Mouse (Mus musculus): ENCODE data around the gene Myh9.

Gene Myh9

DNA sequence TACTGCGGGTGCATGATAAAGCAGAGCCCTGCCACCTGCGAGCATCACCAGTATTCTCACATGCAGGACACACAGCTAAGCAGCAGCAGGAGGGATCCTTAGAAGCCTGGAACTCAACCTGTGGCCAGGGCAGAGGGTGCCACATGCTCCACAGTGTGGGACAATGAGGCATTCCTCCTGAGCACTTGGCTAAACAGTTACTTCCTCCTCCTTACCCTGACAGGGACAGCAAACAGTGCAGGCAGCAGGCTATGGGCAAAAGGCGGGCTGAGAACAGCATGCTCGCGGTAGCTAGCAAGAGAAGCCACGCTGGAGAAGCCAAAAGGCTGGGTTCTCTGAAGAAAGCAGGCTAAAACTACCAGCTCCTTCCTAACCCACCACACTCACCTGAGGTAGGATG lies 14.2 kb downstream of the Myh9 start:
- peak; percentile 72 for DNase-seq

DNA sequence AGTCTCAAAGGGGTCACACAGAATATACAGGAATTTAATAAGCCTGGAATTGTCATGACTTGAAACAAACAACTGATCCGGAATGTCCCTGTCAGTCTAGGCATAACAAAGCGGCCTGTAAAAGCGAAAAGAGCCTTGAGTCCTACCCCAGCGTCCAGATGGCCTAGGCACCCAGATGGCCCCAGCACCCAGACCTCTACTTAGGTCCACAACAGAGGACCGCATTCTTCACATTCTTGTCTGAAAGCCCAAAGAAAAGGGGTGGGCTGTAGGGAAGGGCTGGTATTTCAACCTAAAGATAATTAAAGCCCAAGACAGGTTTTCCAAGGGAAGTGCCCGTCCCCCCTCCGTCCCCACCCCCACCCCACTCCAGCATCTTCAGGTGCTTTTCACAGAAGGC lies 14.6 kb downstream of the Myh9 start:
- DNase-seq = no peak

DNA sequence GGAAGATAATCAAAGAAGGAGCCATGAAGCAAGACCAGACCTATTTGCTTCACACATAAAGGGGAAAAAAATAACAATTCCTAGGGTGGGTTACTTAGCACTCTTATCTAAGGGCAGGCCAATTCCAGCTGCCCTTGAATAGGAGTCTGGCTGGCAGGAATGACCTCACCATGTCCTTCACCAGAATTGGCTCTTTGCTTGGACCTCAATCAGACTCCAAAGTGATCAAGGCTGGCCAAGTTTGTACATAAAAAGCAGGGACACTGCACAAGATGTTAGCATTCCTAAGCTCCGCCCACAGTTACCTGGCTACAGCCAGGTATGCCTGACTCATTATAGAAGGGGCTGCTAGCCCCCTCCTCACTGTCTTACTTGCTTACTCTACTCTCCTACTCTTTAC lies 16.6 kb downstream of the Myh9 start:
- DNase-seq = no peak

DNA sequence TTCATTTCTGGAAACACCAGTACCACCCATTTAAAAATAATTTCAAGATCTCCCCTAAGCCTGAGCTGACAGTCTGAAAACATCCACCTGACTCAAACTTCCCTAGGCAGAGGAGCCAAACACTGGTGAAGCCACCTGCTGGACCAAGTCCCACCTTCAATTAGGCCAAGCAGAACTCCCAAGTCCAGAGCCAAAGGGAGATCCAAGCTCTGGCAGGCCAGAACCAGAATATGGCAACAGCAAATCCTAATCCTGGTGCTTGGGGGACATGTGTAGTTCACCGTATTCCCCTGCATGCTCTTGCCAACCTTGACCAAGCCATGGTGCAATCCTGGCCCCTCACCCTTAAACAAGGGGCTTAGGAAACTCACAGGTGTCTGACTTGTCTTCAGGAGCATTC lies 17.7 kb downstream of the Myh9 start:
- peak; percentile 75 for DNase-seq

DNA sequence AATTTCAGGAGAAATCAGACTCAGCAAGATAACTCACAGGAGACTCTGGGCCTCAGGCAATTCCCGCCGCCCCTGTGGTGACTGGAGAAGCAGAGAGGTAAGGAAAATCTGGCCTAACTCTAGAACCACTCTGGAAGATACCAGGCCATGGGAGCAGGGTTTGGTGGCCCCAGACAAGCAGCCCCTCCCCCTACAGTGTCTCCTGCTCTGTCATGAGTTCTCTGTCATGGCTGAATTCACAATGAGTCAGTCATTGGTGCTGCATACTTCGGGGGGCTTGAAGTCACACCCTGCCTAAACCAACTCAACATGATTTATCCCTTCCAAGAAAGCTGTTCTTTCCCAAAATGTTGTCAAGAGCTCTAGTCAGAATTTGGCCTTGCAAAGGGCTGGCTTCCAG lies 18.3 kb downstream of the Myh9 start:
- DNase-seq = no peak

DNA sequence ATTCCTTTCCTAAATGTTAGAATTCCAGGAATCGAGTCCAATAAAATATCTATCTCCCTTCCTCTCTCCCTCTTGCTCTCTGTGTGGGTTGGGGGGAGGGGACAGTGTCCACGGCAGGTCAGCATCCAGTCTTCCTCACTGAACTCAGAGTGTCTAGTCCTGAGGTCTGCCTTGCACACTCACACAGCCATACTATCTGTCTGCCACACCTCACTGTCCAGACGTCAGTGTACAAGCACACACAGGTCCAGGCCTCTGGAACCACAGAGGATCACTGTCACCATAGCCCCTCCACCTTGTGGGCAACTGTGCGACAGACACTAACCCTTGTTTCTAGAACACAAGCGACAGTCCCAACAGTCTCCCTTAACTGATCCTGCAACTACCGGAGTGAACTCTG lies 18.8 kb downstream of the Myh9 start:
- no peak for DNase-seq

DNA sequence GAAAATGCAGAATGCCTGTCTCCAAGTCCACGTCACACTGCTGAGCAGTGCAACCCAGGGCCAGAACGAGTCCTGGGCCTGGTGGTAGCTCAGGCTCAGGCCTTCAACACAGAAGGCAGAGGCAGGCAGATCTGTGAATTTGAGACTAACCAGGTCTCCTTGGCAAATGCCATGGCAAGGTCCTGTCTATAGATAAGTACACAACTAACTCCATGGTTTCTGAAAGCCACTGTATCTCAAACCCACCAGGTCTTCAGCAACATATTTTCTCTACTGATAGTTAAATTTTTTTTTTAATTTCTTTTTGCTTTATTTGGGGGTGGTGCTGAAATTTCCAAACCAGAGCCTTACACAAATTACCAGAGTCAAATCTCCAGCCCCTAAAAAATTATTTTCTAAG lies 19.3 kb downstream of the Myh9 start:
- DNase-seq = no peak

DNA sequence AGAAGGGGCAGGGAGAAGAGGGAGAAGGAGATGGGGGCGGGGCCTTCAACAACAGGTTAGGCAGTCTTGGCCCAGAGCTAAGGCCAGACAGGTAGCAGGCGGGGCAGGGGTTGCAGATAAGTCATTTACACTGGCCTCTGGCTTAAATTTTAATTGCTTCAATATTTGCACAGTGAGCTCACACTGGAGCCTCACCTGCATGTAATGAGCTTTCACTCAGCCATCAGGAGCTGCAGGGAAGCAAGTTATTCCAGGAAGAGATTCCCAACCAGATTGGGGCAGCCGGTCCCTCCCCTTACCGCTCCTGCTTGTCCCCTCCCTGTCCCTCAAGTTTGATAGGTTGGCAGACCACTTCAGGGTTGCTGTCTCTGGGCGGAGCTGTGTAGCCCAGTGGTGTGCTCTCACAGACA lies 19.9 kb downstream of the Myh9 start:
- no peak for DNase-seq

DNA sequence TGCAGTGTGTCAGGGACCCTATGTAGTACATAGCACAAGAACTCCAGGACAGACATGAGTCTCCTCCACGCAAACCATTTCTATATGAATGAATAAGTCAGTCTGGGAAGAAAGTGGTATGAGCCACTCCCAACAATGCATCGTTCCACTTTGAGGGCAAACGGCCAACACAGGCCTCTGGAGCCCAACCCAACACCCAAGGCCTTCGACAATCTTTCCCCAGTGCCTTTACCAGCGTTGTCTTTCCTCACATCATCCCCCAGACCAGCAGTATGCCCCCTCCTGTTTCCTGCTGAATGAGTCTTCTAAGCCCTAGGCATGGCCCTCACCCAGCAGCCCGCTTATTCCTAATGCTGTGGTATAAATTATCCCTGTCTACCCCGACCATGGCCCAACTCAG lies 20.6 kb downstream of the Myh9 start:
- DNase-seq = no peak

DNA sequence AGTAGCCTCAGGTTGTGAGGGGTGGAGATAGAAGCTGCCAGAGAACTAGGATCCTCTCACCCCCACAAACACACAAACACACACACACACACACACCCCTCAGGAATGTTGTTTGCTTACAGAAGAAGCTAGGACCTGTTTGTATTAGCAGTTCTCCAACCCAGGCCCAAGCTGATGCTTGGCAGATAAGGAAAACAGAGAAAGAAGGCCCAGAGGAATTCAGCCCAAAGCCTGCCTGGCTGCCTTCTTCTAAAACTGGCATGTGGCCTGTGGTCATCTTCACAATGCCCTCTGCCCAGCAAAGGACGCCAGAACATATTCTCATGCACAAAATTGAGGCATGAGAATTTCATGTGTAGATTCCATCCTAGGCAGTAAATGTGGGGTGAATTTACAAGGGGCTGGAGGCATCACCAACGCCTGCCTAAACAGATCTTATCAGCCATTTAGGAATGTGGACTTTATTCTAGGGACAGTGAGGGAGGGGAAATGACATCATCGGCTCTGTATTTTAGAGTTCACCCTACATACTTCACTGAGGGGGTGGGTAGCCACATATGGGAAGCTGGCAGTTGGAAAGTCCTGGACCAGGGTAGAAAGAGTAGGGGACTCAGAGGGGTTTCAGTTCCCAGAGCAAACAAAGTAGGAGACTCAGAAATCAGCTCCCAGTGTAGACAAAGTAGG lies 21.4 kb downstream of the Myh9 start:
- no peak for DNase-seq

DNA sequence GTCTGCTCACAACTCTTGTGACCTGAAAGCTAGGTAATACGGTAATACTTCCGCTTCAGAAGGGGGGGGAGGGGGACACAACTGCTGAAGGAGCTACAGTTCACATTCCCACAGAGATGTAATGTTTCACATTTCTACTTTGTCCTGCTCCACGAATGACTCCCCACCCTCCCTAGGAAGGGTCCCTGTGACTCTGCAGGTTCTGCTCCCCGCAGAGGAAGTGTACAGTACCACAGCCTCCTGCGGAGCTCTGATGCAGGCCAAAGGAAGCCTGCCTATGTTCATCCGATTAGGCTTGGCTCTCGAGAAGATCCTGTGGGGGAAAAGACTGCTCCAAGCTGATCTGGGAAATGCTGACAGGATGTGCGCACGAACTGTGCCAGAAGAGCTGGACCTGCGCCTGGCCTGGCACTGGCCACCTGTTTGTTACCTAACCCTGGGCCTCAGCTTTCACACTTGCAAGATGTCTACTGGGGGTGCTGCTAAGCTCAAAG lies 22.0 kb downstream of the Myh9 start:
- DNase-seq = peak; percentile 98

DNA sequence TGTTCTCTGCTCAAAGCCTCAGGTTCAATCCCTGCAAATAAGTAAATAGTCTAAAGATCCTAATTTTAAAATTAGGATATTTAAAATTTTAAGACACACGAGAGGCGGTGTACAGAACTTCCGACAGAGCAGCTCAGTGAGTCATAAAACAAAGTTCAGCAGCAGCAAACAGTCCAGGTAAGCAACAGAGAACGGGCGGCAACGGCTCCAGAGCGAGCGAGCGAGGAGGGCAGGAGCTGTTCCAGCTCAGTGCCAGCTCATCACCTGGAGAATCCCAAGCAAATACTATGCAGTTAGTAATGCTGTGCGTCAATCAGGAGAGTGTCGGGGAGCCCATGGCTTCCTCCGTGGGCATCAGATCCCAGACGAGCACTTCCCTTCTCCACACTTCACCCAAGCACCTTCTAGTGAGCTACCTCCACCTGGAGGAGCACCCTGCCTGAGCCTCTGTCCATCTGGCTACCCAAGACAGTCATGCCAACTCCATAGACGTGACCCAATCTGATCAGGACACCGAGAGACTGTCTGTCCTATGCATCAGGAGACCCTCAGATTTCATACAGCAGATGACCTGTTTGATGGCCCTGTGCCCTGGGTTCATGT lies 23.3 kb downstream of the Myh9 start:
- peak; percentile 74 for DNase-seq

DNA sequence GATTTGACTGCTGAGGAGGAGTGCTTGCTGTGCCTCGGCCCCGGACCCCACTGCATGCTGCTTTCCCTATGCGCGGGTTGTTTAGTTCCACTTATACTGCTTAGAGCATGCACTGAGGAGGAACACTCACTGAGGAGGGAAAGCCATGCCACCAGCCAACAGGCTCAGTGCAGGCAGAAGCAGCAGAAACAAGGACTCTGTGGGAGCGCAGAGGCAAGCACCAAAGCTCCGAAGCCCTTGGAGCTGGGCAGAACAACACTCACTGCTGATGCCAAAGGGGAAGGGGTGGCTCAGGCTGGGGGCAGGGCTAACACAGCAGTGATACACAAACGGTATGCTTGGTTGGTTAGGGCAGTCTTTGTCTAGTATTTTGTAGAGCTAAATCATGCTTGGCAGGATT lies 24.6 kb downstream of the Myh9 start:
- no peak for DNase-seq

DNA sequence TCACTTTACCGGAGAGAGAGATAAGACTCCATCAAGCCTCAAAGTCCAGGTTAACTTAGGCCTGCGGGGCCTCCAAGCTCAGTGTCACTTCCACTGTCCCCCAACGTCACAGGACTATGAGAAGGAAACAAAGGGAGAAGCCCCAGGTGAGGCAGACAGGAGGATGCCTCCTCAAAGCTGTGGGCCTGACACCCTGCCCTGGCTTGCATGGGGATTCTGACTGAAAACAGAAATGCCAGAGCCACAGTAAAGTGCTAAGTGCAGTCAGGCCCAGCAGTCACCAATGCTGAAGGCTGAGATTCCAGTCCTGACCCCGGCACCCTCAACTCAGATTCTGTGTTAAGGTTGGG lies 25.4 kb downstream of the Myh9 start:
- no peak for DNase-seq

DNA sequence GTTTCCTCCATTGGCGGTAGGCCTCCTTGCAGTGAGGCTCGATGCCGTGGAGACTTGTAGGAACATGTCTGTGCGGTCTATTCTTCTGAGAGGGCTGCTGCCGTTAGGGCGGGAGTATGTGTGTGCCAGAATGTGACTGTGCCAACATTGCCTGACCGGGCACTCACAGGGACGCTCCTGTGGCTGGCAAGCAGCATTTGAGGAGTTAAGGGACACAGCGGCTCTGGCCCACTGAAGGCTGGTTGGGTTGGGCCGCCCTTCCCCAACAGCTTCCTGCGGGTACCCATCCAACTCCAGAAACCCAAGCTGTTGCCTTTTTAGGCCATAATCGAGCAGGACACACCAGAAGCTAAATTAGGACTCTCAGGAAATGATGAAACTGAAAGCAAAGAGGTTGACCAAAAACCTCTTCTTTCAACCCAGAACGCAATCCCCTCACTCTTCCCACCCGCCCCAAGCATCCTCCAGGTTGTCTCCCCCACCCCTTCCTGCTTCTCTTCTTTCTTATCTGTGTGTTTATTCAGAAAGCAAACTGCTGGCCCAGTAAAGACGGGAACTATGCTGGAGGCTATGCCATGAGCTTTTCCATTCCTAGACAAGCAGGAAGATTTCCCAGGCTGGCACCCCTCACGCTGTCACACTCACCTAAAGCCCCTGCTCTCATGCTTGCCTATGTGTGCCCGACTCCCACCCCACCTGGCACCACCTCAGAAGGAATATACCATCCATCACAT lies 25.9 kb downstream of the Myh9 start:
- DNase-seq = peak; percentile 85

DNA sequence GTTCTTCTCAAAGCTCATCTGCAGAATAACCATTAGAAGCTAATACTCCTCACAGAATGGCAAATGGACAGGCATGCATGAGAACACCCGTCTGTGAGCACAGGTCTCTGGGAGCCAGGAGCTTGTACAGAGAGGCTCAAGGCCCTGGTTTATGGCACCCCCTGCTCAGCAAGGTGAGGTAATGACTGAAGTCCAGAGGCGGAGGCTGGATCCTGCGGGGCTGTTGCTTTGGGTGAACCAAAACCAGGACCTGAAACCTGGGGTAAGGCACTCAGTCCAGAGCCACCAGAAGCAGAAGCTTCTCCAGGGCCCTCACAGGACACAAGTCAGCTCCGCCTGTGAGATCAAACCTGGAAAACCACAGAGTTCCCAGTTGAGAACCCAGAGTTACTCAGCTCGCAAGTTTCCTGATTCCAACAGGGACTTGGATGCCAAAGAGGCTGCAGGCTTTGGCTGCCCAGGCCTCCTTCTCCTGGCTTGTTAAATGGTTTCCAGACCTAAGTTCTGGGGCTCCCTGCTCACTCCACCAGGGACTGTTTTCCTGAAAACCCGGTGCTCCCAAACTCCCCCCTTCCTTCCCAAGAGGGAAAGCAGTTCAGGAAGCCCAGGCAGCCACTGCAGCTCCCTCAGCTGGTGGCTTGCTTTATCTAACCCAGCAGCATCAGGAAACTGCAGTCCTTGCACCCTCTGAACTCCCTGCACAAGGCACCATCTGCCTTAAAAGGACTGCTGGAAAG lies 28.2 kb downstream of the Myh9 start:
- DNase-seq = no peak

DNA sequence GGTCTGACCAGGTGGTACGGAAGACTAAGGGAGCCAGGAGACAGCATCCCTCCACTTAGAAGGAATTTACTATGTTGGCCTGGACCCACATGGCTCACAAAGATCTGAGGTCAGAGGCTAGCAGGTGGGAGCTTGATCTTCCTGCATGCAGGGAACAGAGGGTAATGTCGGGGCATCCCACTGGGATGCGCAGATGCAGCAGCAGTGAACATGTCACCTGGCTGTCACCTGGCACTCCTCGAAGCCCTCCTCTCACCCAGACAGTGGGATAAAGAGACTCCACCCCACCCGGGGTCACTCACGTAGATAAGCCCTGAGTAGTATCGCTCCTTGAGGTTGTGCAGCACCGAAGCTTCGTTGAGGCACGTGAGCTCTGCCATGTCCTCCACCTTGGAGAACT lies 29.4 kb downstream of the Myh9 start:
- no peak for DNase-seq

DNA sequence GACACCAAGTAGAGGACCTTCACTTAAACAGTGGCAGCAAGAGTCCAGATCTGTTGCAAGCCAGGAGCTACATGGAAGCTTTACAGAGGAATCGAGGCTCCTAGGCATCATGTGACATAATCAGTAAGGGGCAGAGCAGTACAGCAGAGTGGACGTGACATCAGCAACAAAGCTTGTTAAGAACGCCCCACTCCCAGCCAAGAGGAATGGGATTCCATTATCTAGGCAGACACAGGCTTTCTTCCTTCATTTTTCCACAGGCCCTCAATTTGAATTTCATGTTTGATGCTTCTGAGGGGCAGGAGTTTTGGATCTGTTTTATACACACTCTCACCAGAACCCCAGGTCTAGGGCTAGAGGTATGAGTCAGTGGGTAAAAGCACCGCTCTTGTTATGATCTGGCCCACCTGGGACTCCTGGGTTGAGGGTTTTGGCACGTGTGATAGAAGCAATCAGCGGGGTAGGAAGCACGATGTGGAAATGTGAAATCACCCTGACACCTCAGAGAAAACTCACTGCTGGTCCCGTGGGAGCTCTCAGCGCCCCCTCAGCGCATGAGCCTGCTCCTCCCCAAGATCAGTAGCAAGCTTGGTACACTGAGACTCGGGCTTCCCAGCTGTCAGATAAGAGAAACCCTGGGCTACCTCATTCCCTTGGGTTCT lies 30.7 kb downstream of the Myh9 start:
- DNase-seq = no peak

DNA sequence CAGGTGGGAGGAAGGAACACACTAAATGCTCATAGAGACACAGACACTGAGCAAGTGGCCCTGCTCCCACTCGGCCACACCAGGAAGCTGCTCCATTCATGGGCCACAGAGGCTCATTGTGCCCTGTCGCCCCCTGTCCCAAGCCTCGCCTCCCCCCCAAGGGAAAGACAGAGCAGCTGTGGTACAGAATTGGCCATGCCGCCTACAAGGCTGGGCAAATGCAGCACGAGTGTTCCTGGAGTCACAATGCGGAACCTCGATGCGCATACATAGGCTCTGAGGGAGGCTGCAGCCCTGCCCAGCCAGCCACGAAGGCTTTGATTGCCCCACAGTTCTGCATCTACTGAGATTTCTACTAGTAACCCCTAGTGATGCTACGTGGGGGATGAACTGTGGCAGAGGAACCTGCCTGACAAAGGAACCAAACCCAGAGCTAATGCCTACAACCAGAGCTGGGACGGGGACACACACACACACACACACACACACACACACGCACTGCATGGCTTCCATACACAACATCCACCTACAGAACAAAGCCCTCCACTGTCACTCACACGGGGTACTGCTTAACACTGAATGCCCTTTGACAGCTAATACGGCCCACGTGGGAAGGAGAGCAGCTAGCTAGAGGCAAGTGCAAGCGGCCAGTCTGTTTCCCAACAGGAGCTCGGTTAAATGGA lies 31.4 kb downstream of the Myh9 start:
- no peak for DNase-seq

DNA sequence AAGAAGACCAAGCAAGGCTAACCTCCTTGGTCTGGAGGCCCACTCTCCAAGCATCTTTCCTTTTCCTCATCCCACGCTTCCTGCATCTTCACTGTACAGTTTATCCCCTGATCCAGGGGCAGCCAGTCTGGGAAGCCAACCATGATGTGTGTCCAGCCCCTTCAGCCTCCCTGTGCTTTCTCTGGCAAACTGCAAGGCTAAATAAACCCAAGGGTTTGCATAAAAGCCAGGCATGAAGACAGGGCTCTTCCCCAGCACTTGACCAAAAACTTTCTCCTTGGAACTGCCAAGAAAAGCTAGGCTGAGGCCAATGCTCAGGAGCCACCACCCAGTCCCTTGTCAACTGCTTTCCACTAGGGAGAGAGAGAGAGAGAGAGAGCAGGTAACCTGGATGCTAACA lies 32.5 kb downstream of the Myh9 start:
- no peak for DNase-seq

DNA sequence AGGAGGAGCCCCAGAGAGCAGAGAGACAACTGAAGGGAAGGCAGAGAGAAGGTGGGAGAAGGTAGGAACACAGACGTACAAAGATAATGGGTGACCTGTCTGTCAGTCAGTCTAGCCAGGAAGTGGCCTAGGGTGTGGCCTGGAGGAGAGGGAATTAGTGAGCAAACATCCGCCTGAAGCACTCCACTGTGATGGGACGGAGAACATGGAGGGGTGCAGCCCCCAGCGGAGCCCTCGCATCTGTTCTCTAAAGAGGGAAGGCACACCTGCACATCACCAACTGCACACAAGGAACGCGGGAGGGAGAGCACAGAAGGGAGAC lies 34.8 kb downstream of the Myh9 start:
- DNase-seq = no peak

DNA sequence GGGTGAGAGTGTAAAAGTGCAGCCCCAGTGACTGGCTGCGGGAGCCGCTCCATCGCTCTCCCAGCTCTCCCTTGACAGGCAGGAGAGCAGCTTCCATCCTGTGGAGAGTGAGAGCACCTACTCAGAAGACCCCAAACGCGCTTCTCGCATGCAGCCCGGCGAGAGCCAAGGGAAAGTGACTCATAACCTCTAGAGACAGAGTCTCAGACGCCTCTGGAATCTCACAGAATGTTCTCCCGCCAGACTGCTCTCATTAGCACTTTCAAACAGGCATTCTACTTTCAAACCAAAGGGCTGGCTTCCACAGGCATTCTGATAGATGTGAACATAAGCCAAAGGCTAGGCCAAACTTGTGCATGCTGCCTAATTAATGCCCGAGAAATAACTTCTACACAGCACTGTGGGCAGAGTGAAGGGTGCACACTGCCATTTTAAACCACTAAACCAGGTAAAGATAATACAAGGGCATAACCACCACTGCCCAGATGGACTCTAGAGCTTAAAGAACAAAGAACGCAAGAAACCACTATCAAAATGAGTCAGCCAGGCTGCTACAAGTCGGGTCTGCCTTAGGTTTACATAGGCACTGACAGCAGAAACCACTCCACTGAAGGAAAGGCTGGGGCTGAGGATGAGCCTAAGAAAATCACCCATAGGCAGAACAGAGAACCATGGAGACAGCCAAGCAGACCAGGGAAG lies 35.3 kb downstream of the Myh9 start:
- no peak for DNase-seq
